Mouse (Mus musculus): Measurements from ENCODE around the gene Zfp747.

DNA sequence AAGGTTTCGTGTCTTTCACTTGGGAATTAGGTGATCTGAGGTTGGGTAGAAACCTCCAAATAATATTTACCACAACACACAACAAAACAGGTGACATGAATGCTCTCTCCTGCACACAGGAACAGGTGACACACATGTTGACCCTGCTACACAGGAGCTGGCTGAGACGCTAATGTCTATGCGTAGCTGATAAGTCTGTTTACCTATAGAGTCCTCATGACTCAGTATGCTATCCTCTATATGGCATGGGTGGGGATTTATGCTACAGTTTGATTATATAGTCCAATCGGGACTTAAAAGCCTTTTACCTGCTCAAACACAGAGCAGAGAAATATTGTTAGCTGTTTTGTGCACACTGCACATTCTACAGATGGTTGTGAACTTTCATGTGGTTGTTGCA, 15.6 kb downstream of the Zfp747 start:
- TF ChIP-seq CTCF (IDR thresholded peaks at IDR 0.05; ENCODE audit: extremely low read depth, insufficient read depth, insufficient read length, insufficient replicate concordance) (no peak), POLR2A (IDR thresholded peaks at IDR 0.05; ENCODE audit: low read depth, low read length) (no peak)
